11 mouse cellular contexts compared by ENCODE assay signal in the genomic region with DNA sequence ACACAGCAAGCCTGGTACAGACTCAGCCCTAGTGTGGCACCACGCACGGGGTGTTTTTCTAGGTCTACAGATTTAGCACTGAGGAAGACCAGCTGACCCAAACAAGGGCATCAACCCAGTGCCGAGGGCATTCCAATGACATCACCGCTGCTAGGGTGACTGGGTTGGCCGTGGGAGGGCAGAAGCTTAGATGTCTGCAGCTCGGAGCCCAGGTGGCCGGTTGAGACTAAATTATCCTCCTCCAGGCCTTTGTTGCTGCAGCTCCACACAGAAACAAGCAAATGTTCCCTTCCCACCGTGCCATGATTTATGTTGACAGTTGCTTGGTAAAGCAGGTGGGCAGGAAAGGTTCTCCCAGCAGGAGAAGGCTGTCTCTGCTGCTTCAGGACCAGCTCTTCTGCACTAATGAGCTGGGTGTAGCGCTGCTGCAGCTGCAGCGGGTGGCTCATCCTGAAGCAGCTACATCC.
DNase-seq lines count a peak whose midpoint lies in the region; ATAC-seq and TF ChIP-seq lines count a peak whose summit lies in the region.
"Had no signal": no experiment of that assay in that cellular context is flagged by ENCODE, and none has a peak within 500 bp of the region (broad histone marks: within the 10 kb centered on the region; RNA-seq: fewer than 3 reads in every experiment).

No protein-coding gene starts in this region.

- no peaks in the 10 kb centered on the region for H3K27me3 ChIP-seq in kidney, postnatal 0 days (ENCODE audit: insufficient read depth, low read length)
- H3K27me3 ChIP-seq in forebrain, embryonic 10.5 days (ENCODE audit: poor library complexity, severe bottlenecking): no peaks in the 10 kb centered on the region
- no peaks in the 10 kb centered on the region for H3K27me3 ChIP-seq in intestine, postnatal 0 days (replicated peaks; ENCODE audit: control insufficient read depth, insufficient read depth, low read length)
- H3K27me3 ChIP-seq: lung, embryonic 15.5 days had no signal

- no peak overlapping the region for H3K4me3 ChIP-seq in kidney, postnatal 0 days (replicated peaks; ENCODE audit: low read depth, low read length)
- no peak overlapping the region for H3K4me3 ChIP-seq in forebrain, embryonic 10.5 days
- H3K4me3 ChIP-seq in intestine, postnatal 0 days (ENCODE audit: low read depth, low read length): no peak overlapping the region
- H3K4me3 ChIP-seq: lung, embryonic 15.5 days had no signal

- H3K27ac ChIP-seq in kidney, postnatal 0 days: no peak overlapping the region
- H3K27ac ChIP-seq in forebrain, embryonic 10.5 days: no peak overlapping the region
- H3K27ac ChIP-seq in intestine, postnatal 0 days (ENCODE audit: low read depth, low read length): no peak overlapping the region
- H3K27ac ChIP-seq: lung, embryonic 15.5 days had no signal

- no peaks in the 10 kb centered on the region for H3K36me3 ChIP-seq in kidney, postnatal 0 days (ENCODE audit: insufficient read depth, low read length)
- H3K36me3 ChIP-seq in forebrain, embryonic 10.5 days (replicated peaks): no peaks in the 10 kb centered on the region
- H3K36me3 ChIP-seq in intestine, postnatal 0 days (ENCODE audit: control insufficient read depth, insufficient read depth): no peaks in the 10 kb centered on the region
- H3K36me3 ChIP-seq: lung, embryonic 15.5 days had no signal

- H3K4me2 ChIP-seq in kidney, postnatal 0 days (ENCODE audit: low read length): no peak overlapping the region
- no peak overlapping the region for H3K4me2 ChIP-seq in intestine, postnatal 0 days (replicated peaks; ENCODE audit: low read depth)
- H3K4me2 ChIP-seq: lung, embryonic 15.5 days had no signal

- no peak for TF ChIP-seq CTCF in kidney, postnatal 0 days (IDR thresholded peaks at IDR 0.05; ENCODE audit: low read depth)
- no peak for TF ChIP-seq CTCF in intestine, postnatal 0 days (IDR thresholded peaks at IDR 0.05; ENCODE audit: low read depth)

- peak; percentile 90 for ATAC-seq in kidney, postnatal 0 days (replicated peaks; ENCODE audit: low FRiP score, low read depth)
- no peak for ATAC-seq in intestine, postnatal 0 days
- ATAC-seq: forebrain, embryonic 16.5 days had no signal

- no peak overlapping the region for H3K9ac ChIP-seq in kidney, postnatal 0 days (ENCODE audit: low read depth, low read length)
- no peak overlapping the region for H3K9ac ChIP-seq in intestine, postnatal 0 days (ENCODE audit: low read depth, low read length)
- H3K9ac ChIP-seq: lung, embryonic 15.5 days had no signal

- peak; percentile 28 for DNase-seq in adrenal gland, postnatal 14 days
- no peak for DNase-seq in adrenal gland, adult 8-10 months
- DNase-seq in right cerebral cortex, adult 2 months (ENCODE audit: low spot score in 2 of 2): peak; percentile 9 to 10
- DNase-seq in right cerebral cortex, adult 18-20 months: no peak
- peak; percentile 84 for DNase-seq in kidney, postnatal 0 days (ENCODE audit: low spot score)
- DNase-seq in forebrain, embryonic 10.5 days (ENCODE audit: extremely low spot score, low spot score): no peak
- DNase-seq in MN1 (ENCODE audit: low spot score): no peak
- DNase-seq: thymus, postnatal 4 days had no signal

- 24% methylated on average over 10 of the region's 10 CpGs for WGBS in kidney, postnatal 0 days
- 72% methylated on average over 10 of the region's 10 CpGs for WGBS in forebrain, embryonic 10.5 days
- 53% methylated on average over 10 of the region's 10 CpGs for WGBS in intestine, postnatal 0 days

- H3K9me3 ChIP-seq in kidney, postnatal 0 days (replicated peaks; ENCODE audit: low read length): no peaks in the 10 kb centered on the region
- H3K9me3 ChIP-seq in forebrain, embryonic 10.5 days: no peaks in the 10 kb centered on the region
- no peaks in the 10 kb centered on the region for H3K9me3 ChIP-seq in intestine, postnatal 0 days (ENCODE audit: control insufficient read depth)
- H3K9me3 ChIP-seq: lung, embryonic 15.5 days had no signal

- no peaks in the 10 kb centered on the region for H3K4me1 ChIP-seq in kidney, postnatal 0 days (replicated peaks; ENCODE audit: insufficient read depth, low read length)
- peaks cover 9% of the 10 kb centered on the region for H3K4me1 ChIP-seq in forebrain, embryonic 10.5 days
- no peaks in the 10 kb centered on the region for H3K4me1 ChIP-seq in intestine, postnatal 0 days (replicated peaks; ENCODE audit: control insufficient read depth, insufficient read depth, low read length)
- H3K4me1 ChIP-seq: lung, embryonic 15.5 days had no signal

Comparison
In these comparisons a context has a peak if more than half of its experiments do, and no peak if none do; other contexts are left out.
1. DNase-seq: peak in adrenal gland, postnatal 14 days (single experiment), right cerebral cortex, adult 2 months (2 of 2) and kidney, postnatal 0 days (single experiment); none in adrenal gland, adult 8-10 months (single experiment), right cerebral cortex, adult 18-20 months (single experiment), forebrain, embryonic 10.5 days (single experiment) and MN1 (single experiment).